Mouse (Mus musculus) liver, embryonic 14.5 days (tissue): ENCODE data around the gene Adam15.

ENCODE experiments used
- CTCF ChIP-seq: IDR thresholded peaks from 2 replicates; pipeline ENCODE4 v1.5.1; 2016; ENCODE audit warnings: antibody characterized with exemption, low read depth, control low read depth
- EP300 ChIP-seq: IDR thresholded peaks from 2 replicates; pipeline ENCODE4 v1.6.1; 2016; ENCODE audit warnings: antibody characterized with exemption, low read depth

DNA sequence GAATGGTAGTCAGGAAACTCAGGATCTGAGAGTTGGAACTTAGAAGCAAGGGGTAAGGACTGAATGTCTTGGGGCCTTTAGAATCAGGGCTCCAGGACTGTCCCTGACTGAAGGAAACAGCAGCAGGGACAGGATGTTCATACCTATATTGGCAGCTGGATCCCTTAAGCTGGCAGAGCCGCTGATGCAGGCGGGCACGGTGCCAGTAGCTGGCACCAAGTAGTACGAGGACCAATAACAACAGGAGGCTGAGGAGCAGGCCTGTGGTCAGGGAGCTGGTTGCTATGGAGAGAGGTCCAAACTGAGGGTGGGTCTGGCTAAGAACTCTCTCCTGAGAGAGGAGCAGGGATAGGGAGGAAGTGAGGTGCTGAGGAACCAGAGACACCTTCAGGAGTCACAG lies 8.0 kb downstream of the Adam15 start:
- TF ChIP-seq CTCF (no peak), EP300 (no peak)
